Mouse (Mus musculus): ENCODE results near the gene Fshb.

Gene Fshb

GRCm38 (mm10) chr2:107059556-107059955 is at the start of gene Fshb:
TSS of gene Fshb (minus strand) at chr2:107059656.
- no peak for DNase-seq (ENCODE audit: low spot score)

- no peak for DNase-seq (ENCODE audit: low spot score)
Observed at GRCm38 (mm10) chr2:107084256-107084655, 24.8 kb upstream of the Fshb start.

GRCm38 (mm10) chr2:107083071-107083885 is 23.8 kb upstream of the Fshb start:
- peak; percentile 2 for DNase-seq (ENCODE audit: low spot score)

GRCm38 (mm10) chr2:107063260-107063659 is 3.8 kb upstream of the Fshb start:
- no peak for DNase-seq (ENCODE audit: low spot score)

GRCm38 (mm10) chr2:107045955-107046354 is 13.5 kb downstream of the Fshb start:
- no peak for DNase-seq (ENCODE audit: low spot score)

GRCm38 (mm10) chr2:107040816-107041215 is 18.6 kb downstream of the Fshb start:
- no peak for DNase-seq (ENCODE audit: low spot score)

GRCm38 (mm10) chr2:107035980-107036379 is 23.5 kb downstream of the Fshb start:
- DNase-seq (ENCODE audit: low spot score): no peak

GRCm38 (mm10) chr2:107024694-107025093 is 34.8 kb downstream of the Fshb start:
- DNase-seq (ENCODE audit: low spot score): no peak

- DNase-seq (ENCODE audit: low spot score): no peak
Observed at GRCm38 (mm10) chr2:107022713-107023112, 36.7 kb downstream of the Fshb start.

- no peak for DNase-seq (ENCODE audit: low spot score)
Observed at GRCm38 (mm10) chr2:107019331-107019730, 40.1 kb downstream of the Fshb start.

- no peak for DNase-seq (ENCODE audit: low spot score)
Observed at GRCm38 (mm10) chr2:107013161-107013560, 46.3 kb downstream of the Fshb start.

- DNase-seq (ENCODE audit: low spot score): no peak
Observed at GRCm38 (mm10) chr2:107012318-107012717, 47.1 kb downstream of the Fshb start.

- DNase-seq (ENCODE audit: low spot score): no peak
Observed at GRCm38 (mm10) chr2:107010160-107010559, 49.3 kb downstream of the Fshb start.

GRCm38 (mm10) chr2:107006378-107006777 is 53.1 kb downstream of the Fshb start:
- DNase-seq (ENCODE audit: low spot score): no peak

Data from ovary, postnatal 14 days (tissue).